Mouse (Mus musculus) CD4-positive helper T cell, adult 2 months (primary cell): ENCODE data around the gene Lin28a.
A peak's percentile ranks its signal among the peaks of the same experiment; 100 is the strongest.

Experiments
- DNase-seq: peaks from one replicate; pipeline ENCODE4 v3.0.0-alpha.2; 2012; ENCODE audit warnings: low read depth, missing footprints, low spot score

Lin28a gene

DNA sequence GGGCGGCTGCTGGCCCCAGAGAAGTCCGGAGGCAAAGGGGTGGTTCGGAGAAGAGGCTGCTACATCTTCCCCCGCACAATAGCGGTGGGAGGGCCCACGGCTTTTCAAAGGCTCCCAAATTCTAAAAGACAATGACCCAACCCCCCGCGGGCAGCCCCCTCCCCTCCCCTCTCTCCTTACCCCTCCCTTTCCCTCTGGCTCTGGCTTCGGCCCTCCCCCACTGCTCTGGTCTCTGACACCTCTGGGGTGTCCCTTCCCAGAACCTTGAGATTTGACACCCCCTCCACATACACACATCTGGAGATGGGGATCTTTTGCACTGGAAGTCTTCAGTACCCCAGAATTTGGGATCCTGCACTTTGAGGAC, at the start of gene Lin28a:
TSS of gene Lin28a (minus strand) at position 63 of the 367 bp plus-strand sequence.
- DNase-seq: no peak

DNA sequence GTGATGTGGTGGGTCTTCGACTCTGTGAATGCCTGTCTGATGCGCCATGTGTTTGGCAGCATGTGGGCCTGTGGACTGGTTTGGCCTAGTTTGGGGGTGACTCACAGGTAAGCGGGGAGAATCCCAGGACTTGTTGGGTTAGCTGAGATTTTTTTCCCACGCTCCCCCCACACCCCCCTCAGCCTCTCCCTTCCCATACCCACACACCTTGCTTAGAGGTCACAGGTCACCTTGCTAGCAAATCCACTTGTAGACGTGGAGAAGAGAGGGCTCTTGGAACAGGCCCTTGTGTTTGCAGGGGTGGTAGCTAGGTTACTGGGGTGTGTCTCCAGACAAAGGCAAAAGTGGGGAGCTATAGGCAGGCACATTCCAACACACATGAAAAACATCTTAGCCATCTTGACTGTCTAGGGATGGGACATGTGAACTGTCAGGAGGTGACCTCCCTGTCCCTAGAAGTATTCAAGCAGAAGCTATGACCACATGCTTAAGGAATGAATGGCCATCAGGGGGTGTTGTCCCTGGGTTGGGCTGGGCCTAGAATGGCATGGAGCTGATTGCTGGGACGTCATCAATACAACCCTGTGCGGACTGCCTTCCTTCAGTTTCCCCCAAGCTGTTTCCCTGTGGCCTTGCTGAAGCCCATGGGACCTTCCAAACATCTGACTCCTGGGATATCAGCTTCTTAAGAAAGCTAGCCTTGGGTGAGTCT, 49.3 kb upstream of the Lin28a start:
- no peak for DNase-seq

DNA sequence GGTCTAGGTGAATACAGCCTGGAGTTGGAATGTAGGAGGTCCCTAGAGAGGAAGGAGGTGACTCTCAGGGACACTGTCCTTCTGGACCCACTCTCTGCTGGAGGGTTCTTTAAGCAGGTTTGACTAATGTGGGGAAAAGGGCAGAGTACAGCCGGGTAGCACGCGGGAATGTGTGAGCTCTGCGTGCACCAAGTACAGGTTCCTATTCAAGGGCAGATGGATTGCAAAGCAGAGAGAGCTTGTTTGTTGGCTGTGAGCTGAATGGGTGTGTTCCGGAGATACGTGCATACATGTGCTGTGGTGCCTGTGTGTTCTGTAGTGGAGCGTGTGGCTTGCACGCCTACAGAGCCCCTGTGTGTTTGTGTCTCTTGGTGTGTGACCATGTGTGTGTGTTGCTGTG, 48.7 kb upstream of the Lin28a start:
- DNase-seq: no peak

DNA sequence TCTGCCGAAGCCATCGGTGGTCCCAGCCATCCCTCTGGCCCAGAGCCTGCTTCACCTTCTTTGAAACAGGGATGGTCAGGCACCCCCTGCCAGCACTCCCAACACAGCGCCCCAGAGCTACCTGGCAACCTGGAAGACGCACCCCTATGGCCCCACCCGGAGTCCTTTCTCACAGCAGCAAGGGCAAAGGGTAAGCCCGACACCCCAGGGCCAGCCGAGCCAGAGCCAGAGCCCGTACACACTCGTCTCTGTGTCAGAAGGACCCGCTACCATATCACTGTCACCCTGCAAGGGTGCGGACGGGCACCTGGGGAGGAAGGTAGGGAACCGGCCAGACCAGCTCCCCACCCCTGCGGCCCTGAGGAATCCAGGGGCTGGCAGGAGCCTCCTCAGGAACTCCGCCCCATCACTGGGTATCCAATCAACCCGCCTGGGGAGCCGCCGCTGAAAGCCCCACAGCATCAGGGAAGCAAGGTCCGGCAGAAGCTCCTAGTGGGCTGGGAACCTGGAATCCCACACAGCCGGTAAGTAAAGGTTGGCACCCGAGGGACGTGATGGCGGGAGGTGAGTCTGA, 46.9 kb upstream of the Lin28a start:
- no peak for DNase-seq

DNA sequence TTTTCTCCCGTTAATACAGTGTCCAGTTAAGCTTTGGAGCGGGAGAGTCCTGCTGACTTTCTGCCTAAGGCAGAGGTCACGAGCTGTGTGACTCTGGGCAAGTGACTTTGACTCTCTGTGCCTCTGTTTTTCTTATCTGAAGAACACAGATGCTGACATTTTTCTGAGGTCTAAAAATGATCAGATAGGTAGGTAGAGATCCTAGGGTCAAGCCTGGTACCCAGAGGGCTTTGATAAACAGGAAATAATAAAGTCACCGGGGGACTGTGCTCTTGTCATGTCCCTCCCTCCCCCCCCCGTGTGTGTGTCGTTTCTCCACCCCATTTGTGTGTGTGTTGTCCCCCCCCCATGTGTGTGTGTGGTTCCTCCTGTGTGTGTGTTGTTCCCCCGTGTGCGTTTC, 43.9 kb upstream of the Lin28a start:
- DNase-seq: peak; percentile 27

DNA sequence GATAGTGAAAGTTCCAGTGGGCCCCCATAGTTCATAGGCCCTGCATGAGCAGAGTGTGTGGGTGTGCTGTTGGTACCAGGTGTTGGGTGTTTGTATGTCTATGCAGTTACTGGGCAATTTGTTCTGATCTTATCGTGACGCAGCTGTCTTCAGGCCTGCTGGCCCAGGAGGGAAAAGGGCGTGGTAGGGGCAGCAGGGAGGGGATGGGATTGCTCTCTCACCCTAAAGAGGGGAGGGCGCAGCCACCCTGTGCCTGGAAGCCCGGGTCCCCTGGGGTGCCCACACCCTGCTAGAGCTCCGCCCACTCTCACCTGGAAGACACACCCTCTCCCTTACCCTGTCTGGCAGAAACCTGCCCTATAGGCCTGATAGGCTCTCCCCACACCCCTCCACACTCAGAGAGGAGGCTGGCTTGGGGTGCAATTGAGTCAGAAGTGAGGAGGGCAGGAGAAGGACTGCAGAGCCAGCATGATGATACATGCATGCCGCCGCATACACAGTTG, 43.4 kb upstream of the Lin28a start:
- DNase-seq: peak; percentile 78

DNA sequence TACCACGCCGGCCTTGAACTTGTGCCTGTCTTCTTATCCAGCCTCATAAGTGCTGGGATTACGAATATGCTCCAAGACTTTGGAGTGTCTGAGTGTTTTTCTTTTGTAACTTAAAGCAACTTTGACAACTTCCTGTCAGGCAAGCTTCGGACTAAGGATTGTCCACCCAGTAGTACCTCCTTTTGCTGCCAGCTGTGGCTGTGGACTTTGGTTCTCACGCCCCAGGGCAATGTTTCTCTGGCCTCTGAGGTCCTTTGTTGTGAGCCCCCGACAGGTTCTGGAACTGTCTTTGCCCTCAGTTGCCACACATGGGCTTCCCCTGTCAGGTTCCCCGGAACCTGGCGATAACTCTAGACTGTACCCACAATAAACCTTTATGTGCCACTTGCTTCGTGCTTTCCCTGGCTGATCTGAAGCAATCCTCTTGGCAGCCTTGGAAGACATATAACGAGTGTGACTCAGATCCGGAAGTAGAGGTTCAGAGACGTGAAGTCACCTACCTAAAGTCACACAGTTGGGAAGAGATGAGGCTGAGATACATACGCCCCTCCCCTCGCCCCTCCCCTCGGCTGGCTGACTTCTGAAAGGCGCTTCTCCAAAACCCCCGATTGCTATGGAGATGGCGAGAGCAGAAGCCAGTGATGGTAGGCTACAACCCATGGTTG, 42.7 kb upstream of the Lin28a start:
- DNase-seq: peak; percentile 89

DNA sequence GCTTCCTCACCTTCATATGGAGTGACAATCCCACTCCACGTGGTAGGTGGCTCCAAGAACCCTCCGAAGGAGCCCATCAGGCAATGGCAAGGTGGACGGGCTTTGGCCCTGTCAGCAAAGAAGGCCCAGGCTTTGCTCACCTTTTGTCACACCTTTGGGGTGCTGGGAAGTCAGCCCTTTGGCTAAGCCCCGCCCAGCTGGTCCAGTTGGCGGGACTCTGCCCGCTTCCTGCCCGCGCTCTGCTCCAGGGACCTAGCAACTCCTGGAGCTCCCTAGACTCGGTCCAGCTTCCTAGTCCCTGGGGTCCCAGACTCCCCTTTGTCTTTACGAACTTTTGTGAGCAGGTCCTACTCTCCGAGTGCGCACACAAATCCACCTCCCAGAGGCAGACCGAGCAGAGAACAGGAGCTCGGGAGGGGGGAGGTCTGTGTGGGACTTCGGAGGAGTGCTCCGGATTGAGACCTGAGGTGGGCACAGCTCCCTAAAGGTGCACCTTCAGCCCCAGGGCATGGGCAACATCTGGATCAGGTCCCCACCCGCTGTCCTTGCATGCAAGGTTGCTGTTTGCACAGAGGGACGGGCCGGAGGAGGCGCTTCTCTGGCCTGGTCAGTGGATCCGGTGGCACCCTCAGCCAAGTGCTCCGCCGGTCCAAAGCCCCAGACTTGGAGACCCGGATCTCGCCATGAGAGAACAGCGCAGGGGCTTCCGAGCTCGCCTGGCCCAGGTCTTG, 41.7 kb upstream of the Lin28a start, which contains the start of gene Crybg2:
TSS of gene Crybg2 (plus strand) at position 681 of the 731 bp plus-strand sequence.
- DNase-seq: no peak

DNA sequence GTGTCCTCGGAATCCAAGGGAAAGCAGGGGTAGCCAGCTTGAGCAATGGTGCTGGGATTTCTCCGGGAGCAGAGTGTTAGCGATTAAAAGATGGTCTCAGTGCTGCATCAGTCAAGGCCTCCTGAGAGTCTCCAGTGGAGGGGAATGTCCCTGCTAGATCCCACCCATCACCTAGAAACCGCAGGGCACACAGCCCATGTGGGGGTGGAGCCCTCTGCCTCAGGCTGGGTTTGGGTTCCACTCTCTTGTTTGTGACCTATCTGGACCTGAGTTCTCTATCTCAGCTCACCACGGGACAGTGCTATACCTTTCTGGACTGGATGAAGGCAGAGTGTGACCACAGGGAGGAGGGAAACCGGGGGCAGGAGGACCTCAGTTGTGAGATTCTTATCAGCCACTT, 40.3 kb upstream of the Lin28a start:
- peak; percentile 73 for DNase-seq

DNA sequence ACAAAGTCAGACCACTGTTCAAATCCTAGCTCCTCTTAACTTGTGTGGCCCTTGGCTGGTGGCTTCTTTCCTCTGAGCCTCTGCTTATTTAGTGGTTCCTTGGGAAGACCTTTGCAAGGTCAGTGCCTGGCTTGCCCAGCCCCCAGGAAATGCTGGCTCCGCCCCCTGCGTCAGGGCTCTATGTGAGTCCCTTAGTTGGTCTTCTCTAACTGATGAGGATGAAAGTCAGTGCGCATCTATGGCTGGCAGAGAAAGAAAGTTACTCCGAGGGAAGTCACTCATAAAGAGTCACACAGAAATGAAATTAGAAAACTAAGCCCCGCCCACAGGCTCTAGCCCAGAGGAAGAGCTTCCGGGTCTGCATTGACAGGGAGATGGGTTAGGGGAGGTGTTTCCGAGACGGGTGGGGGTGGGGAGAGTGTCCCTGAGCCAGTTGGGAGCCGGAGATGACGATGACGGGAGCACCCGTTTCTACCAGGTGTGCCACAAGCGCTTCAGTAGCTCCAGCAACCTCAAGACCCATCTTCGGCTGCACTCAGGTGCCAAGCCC, 39.6 kb upstream of the Lin28a start:
- peak; percentile 87 for DNase-seq

DNA sequence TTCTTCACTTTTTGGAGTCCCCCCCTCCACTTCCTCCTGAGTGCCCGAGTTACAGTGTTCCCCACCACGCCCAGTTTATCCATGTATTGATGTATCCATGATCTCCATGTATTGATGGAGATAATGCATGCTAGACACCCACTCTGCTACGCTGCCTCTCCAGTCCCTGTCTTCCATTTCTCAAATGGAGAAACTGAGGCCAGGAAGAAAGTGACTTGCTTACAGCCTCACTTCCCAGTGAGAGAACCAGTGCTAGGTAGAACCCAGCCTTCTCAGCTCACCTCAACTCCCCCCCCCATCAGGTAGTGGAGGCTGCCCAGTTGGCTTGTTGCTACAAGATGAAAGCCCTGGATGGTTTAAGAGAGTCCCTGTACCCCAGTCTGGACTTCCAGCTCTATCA, 34.9 kb upstream of the Lin28a start, which contains the start of gene Zfp683:
TSS of gene Zfp683 (plus strand) at position 301 of the 400 bp plus-strand sequence.
- no peak for DNase-seq

DNA sequence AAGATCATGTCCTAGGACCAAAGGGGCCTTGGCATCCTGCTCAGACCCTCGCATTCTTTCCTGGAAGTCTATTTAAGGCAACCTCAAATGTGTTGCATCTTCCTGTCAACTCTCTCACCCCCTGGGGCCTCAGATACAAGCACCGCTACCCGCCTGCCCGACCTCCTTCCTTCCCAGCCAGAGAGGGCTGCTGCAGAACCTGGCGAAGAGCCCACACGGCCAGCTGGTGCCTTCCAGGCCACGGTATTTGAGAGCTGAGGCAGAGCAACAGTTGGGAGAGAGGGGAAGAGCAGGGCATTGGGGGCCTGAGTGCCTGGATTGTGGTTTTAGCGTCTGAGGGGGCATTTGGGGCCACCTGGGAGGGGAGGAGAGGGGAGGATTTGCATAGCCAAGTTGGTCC, 33.9 kb upstream of the Lin28a start:
- no peak for DNase-seq

DNA sequence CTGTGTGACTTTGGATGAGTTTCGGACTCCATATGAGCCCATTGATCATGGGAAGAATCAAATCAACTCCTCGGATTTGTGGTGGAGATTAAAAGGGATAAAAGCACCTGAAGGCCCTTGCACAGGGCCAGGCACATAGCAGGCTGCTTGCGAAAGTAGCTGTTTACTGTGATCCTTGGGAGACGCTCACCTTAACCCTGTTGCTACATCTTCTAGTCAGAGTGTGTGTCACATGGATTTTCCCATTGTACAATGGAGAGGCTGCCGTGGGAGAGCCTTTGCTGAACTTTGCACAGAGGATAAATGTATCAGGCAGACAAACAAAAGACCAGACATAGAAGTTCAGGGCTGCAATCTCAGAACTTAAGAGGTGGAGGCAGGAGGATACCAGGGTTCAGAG, 33.3 kb upstream of the Lin28a start:
- DNase-seq: no peak

DNA sequence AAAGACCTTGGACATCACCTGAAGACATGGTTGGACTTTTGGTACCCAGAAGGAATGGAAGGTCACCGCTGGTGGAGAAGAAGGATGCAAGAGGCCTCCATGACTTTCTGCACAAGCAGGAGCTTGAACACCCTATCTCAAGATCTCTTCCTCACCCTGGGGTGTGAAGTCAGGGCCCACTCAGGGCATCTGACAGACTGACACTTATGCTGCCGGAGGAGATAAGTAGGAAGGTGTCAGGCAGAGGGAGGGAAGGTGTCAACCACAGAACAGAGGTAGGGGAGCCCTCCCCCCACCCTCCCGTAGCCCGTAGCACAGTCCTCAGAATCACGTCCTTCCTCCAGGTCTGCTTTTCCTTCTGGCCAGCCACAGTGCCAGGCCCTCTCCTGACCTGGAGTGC, 29.0 kb upstream of the Lin28a start:
- DNase-seq: peak; percentile 73

DNA sequence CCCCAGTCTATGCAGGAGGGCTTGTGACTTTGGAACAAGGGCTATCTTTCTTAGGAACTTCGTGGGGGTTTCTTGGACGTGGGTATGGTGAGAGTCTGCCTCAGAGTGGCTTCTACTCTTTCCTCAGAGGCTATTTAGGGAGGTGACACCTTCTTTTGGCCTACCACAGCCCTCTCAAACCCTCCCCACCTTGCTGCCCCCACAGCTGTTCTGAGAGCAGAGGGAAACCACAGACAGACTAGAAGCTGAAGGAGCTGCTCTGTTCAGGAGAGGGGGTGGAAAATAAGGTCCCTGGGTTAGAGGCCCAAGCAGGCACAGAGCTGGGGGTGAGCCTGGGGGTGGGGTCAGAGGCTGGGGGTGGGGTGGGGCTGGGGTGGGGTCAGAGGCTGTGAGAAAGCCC, 24.4 kb upstream of the Lin28a start:
- peak; percentile 43 for DNase-seq

DNA sequence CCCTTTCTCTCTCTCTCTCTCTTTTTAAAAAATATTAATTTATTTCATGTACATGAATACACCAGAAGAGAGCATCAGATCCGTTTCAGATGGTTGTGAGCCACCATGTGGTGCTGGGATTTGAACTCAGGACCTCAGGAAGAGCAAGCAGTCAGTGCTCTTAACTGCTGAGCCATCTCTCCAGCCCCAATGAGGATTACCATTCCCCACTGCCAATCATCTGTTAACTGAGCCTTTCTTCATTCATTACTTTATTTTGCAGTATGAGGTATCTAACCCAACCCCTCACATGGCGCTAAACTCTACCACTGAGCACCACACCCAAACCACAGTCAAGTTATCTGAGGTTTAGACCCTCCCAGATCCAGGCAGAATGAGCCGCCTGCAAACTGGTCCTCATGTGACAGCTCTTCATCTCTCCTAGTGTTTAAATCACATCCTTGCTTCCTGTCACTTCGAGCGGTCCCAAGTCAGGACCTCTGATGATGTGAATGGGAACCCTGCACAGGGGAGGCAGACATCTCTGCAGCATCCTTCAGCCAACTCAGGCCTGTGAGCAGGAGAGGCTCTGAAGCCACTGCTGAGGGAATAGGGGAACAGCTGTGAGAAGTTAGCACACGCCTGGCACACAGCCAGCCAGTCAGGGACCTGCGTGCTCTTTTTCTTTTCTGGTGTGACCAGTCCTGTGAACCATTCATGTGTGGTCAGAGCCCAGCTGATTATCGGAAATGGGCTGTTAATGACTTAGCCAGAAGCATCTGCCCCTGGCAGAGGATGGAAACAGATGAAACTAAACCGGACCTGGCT, 22.9 kb upstream of the Lin28a start:
- peak; percentile 74 for DNase-seq

DNA sequence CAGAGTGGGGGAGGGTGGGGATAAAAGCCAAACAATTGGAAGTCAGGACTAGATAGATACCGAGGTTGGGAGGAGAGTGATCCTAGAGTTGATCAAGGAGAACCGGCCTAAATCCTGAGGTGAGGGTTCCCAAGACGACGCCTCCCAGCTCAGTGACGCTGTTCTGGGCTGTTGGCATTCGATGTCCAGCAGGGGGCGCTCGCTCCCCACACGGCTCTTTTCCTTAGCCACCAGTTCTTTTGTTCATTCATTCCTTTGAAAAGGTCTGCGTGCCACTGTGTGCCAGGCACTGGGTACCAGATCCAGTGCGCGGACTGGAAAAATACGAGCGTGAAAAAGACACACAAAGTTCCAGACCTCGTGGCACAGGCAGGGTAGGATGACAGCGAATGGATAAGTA, 17.3 kb upstream of the Lin28a start:
- peak; percentile 83 for DNase-seq

DNA sequence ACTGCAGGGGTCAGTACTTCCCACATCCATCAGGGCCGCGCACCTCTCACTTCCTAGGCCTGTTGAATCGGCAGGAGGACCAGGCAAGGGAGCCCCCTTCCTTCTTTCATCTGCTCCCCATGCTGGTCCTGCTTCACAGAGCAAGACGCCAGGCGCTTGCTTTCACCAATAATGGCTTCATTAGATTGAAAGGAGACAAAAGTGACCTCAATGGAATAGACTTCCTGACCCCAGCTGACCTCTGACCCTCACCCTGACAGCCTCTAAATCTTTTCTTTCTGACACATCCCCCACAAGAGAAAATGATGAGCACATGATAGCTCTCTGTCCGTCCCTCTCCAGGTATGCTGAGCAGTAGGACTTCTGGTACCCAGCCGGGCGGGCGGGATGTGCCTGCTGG, 7.2 kb upstream of the Lin28a start:
- no peak for DNase-seq

DNA sequence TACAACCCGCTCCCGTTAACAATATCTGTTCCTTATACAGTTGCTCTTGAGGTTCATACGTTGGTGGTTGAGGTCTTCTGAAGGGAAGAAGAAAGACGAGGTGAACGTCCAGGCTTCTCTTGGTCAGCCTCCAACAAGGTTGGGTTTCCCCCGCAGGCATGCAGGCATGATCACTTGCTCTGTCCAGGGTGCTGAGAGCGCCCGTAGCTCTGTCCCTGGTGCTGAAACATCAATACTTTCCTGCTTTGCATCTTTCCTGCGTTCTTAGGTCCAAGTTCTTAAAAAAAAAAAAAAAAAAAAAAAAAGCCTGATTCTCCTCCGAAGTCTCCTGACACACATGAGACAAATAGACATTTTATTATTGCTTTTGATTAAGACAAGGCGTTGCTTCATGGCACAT, 2.0 kb upstream of the Lin28a start:
- DNase-seq: peak; percentile 55

DNA sequence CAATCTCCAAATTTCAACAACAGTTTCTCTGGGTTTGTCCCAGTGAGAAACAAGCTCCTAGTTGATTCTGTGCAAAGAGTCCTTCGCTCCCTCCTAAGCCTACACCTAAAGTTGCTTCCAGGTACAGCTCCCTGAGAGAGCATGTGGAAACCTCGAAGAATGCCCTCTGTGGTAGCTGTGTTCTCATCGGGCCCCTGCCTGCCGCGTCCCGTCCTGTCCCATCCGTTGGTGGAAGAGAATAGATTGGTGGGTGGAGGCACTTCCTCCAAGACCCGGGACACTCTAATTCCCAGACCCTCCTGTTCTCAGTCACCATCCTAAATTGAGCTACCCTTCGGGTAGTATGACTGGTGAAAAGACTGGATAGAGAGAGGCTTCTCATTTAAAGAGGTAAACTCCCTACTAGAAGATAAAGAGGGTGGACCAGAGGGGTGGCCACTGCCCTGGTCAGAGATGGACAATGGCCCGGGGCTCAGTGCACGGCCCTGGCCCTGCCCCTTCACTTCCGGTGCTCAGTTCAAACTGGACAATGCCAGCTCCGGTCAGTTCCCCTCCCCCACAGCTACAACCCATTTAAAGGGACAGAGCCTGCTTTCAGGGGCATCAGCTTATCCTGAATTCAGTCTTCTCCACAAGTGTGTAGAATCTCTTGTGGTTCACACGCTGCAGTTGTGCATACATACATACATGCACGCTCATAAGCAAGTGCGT, 1.2 kb upstream of the Lin28a start:
- no peak for DNase-seq
